Mouse (Mus musculus) adrenal gland (tissue): ENCODE results near the gene Slc16a4.

Experiments used
- intact Hi-C: fragments of 180-260 bp; cut with DNase I; formaldehyde crosslinking; loops from one replicate; pipeline ENCODE4 v1.15.1; 2025

Slc16a4 gene

DNA sequence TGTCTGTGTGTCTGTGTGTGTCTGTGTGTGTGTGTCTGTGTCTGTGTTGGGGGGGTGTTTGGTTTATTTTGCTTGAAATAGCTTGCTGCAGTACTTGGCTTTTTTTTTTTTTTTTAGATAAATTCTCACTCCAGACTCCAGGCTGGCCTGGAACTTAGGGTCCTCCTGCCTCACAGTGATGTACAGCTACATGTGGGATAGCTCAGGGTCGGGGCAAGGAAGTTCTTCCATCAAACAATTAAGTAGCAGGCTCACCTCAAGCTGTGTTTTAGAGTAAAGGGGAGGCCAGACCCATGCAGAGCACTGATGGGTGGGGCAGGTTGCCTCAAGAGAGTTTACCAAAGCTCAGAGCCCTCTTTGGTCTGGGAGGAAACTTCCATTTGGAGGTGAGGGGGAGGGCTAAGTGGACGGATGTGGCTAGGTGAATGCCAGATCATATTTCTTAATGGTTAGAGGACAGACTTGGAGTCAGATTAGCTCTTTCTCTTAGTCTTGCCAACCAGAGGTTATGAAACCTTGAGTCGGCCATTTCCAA lies 66.7 kb downstream of the Slc16a4 start:
- intact Hi-C loops, result loop anchor here (1.0 to 10.0 kb wide), 2 partner anchors 109 to 123 kb away; partner anchors contain the start of genes A630076J17Rik and Prok1

DNA sequence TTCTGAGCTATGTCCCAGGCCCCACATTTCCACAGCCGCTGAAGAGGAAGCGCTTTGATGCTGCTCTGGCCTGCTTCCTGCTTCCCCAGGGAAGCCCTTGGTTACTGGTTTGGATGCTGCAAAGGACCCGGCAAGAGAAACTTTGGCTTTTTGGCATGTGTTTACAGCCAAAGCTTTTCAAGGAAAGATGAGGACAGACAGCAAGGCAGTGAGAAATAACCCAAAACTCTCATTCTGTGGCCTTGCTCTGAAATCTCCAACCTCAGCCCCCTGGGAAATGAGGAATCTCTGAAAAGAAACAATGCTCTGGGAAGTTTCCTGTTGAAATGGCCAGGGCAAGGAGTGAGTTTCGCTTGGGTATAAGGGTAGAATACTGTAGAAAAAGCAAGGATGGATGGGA lies 69.3 kb downstream of the Slc16a4 start:
- intact Hi-C loops, result no loop called here
